Mouse (Mus musculus) urinary bladder, postnatal 10 days (tissue): ENCODE results near the gene Plxna4.

Experiments
- DNase-seq: peaks from one replicate; pipeline ENCODE4 v3.0.0; 2022; ENCODE audit warnings: low spot score

The Plxna4 gene

DNA sequence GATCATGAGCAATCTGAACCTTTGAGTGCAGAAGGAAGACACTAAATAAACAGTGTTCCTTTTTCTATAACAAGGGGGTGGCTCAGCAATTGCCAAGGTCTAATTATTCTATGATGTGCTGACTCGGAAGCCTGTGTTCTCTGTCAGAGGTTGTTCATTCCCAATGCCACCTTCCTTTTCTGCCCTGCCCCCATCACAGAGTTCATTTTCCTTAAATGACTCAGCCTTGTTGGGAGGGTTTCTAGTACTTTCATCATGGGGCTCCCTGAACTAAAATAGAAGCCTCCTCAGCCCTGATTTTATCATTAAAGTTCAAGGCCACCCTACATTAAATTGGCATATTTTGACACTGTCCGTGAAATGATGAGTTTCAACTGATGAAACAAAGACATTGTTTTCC, 242.0 kb downstream of the Plxna4 start:
- DNase-seq: no peak

DNA sequence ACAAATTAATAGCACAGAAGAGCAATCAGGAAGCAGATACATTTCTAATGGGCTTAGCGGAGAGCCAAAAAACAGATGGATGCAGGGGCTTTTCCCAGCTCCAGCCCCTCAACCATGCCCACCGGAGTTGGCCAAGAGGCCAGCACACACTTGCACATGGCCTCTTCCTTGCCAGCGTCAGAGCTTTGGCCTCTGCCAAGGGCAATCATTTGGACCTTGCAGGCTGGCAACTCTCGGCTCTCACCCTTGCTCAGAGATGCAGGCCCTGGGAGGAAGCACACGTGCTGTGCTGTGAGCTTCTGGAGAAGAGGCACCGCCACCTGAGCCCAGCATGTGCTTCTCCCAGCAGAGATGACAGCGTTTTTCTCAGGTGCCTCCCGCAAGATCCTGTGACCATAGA, 245.3 kb downstream of the Plxna4 start:
- DNase-seq: no peak

DNA sequence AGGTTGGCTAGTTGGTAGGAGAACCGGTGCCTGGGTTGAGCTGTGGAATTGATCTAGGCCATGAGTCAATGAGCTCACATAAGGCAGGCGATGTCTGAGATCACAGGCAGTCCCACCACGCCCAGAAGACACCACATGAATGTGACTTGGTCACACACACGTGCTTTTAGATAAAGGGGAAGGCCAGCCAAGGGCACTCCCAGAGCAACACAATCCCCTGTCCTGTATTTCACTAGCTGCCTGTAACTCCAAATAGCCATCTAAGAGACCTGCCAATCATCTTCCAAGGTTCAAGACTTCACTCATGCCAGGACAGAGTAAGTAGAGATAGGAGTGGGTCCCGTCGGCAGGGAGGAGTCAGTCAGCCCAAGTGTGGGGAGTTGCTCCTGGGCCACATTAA, 245.7 kb downstream of the Plxna4 start:
- DNase-seq: no peak

DNA sequence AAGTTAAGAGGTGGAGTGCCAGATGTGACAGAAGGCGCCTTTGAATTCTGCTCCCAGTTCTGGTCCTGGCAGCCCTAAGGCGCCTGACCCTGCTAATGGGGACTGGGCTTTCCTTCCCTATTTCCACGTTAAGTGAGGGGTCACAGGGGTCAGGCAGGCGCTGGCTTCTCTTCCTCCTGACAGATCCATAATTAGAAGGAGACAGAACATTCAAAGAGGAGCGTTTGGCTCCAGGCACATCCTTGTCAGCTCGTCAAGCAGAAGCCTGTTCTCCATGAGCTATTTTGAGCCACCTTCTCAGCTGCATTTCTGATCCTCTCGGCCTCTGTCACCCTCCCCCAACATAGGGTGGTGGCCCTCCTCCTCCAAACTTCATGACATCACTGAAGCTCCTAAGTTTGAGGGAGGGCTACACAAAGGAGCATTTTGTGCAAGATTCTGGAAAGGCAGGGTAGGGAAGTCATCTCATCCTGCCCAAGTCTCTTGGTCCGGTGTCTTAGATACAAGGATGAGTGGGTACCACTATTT, 249.5 kb downstream of the Plxna4 start:
- DNase-seq: no peak

DNA sequence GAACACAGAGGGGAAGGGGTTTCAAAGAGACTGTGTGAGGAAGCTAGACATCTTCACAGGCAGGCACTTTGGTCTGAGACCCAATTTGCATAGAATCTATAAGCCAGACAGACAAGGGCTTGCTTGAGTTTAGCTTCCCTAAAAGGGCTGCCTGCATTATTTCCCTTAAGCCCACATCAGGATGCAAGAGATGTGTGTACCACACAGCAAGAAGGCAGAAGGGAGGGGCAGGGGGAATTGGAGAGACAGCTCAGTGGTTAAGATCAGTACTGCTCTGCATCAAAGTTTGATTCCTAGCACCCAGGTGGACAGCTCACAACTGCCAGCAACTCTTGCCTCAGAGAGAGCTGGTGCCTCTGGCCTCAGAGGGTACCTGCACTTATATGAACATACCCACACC, 256.7 kb downstream of the Plxna4 start:
- no peak for DNase-seq

DNA sequence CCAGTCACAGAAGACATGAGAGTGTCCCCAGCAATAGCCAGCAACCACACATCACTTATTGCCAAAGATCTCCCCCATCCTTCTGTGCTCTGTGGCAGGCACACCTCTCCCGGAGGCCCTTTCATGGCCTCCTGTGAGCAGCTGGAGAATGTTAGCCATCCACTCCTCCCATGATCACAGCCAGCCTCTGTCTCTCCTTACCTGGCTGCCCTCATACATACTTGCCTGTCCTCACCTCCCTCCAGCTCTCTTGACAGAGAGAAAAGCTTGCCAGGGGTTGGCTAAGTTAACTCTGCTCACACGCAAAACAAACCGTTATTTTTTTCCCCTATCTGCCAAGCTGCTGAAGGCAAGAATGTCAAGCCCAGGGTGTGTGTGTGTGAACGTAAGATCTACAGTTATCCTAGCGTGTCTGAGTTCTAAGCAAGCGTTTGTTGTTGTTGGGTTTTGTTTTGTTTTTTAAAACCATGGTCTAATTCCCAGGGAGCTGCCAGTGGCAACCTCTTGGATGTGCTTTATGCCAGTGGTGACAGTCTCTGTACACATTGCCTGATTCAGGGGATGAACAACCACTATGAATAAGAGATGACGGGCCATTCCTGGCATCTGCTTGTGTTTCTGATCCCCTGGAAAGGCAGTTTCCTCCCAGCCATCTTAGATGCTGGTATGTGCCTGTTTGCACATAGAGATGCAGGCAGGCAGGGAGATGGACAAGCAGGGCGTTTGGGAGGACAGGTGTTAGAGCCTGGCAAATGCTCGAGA, 257.8 kb downstream of the Plxna4 start:
- no peak for DNase-seq

DNA sequence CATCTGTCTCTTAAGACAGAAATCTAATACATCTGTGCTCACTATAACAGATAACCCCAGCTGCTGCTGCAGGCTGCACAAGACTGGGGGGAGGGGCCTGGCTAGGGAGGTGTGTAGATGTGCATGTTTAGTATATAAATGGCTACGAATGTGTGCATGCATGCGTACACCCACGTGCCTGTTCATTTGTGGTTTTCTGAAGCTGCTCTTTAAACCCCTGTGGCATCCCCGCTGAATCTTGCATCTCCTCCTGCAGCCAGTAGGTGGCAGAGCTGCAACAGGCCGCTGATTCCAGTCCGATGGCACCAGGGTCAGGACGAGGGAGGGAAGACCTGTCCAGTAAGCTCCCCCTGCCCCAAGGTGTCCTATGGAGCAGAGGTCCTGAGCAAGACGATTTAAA, 260.0 kb downstream of the Plxna4 start:
- DNase-seq: no peak

DNA sequence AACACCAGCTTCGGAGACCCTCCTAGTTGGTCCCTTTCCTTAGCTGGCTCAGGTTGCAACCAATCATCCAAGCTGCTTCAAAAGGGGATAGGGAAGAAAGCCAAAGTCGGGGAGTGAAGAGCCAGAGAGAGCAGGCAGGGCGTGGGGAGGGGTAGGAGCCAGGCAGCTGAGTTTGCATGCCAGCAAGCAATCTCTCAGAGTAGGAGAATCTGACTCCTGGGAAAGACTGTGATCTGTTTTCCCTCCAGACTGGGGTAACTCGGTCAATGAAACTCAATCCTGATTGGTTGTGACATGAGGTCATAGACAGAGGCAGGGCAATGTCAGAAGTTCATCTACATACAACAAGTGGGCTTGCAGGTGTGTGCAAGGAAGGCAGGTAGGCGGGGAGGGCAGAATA, 260.8 kb downstream of the Plxna4 start:
- DNase-seq: no peak

DNA sequence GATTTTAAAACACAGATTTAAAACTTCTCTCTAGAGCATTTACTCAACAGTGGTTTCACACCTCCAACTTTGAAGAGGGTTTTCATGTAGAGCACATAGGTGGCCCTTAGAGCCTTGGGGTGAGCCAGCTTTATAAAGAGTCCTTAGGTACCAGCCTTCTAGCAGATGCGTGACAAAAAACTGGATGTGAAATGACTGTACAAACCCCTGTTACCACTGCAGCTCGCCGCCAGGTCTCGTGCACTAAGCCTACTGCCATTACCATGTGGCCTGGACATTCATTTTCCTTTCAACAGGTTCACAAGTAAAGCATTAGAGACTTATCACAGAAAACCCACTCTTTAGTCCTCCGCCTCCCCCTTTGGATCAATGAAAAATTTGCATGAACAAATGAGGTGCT, 261.6 kb downstream of the Plxna4 start:
- DNase-seq: no peak

DNA sequence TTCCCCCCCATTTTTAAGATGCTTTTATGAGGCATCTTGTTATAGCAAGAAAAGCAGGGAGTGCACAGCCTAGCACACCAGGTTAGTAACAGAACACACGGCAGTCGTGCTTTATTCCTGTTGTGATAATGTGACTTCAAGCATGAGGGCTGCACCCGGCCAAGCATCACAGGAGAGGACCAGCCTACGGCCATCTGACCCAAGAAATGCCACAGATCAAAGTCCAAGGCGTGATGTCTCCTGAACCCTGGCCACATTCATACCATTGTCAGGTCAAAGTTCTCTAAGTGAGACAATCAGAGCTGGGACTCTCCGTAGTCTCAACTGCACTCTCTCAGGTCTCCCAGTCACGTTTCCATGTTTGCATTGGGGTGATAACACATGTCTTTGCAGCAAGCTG, 262.1 kb downstream of the Plxna4 start:
- no peak for DNase-seq

DNA sequence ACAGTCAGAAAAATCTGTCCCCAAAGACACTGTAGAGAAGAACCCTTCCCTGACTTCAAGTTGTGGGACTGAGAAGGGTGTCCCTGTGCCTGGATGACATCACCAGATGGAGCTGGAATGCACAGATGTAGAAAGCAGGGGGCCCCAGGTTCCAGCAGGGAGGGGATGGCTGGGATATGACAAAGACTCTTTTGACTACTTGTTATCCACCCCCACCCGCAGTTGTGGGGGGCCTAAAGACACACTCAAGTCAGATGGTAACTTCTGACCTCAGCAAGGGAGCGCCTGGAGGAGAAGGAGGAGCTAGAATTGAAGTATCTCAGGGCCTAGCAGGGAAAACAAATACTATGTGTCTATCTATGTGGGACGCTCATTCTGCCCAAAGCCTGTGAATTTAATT, 266.8 kb downstream of the Plxna4 start:
- DNase-seq: no peak

DNA sequence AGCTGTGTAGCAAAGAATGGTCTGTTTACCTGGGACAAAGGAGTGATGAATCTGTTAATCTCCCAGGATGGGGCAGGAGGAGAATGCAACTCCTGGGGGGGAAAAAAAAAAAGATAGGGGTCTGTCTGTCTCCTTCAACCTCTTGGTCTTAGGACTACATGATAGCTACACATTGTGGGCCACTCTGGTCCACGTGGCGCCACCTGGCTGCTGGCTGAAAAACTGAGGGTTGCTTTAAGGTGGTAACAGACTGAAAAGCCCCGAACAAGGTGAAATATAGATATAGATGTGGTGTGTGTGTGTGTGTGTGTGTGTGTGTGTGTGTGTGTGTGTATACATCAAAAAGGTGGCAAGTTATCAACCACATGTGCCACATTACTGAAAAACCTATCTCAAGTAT, 267.7 kb downstream of the Plxna4 start:
- no peak for DNase-seq

DNA sequence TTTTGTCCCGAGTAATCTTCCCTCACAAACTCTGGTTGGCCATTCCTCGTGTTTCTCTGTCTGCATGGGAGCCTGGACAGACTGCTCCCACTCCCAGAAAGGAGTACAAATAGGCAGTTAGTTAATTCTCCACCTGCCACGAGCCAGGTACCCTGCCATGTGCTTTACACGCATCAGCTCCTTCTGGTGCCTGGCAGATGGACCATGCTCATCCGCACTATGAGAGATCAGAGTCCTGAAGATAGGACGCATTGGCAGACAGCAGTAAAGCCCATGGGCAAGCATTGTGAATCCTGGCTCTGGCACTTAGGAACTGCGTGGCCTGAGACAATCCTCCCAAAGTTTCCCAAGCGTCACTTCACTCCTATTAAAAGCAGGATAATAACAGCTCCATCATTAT, 270.5 kb downstream of the Plxna4 start:
- DNase-seq: no peak

DNA sequence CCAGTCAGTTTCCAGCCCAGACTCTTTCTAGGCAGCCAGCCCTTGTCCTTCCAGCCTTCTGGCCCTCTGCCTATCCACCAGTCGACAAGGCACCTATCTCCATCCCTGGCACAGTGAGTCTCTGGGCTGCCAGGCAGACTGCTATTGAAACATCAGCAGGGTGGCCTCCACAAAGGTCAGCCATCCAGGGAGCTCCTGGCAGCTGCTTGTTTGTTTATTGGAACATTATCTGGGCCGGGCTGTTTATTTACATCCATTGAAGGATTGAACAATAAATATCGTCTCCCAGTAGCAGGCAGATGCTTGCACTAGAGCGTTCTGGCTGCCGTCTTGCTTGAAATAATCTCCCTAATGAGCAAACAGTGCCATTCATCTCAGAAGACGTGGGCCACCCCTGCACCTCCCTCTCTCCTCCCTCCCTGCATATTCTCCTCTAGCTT, 273.0 kb downstream of the Plxna4 start:
- no peak for DNase-seq

DNA sequence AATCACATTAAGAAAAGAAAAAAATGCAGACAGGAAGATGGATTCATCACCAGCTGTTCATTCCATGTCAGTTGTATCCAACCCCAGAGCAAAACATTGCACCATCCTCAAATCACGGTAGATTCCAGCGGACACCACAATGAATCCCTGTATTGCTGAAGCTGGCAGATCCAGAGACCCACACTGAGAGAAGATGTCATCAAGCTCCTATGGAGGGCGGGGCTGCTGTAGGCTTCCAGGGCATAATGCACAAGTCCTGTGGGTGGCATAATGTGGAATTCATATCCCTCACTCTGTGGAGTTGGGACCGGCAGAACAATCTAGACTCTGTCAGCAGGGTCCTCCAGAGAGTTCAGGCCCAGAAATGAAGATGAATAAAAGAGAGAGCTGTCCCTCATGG, 278.8 kb downstream of the Plxna4 start:
- no peak for DNase-seq

DNA sequence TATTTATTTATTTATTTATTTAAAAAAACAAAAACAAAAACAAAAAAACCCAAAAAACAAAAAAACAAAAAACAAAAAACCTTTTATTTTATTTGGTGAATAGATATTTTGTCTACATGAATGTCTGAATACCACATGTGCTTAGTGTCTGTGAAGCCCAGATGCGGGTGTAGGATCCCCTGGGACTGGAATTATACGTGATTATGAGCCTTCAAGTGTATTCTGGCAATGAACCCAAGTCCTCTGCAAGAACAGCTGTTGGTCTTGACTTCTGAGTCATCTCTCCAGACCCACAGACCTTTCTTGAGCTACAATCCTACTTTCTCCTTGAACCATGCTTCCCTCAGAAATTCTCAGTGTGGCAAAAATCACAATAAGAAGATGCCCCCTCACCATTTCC, 287.4 kb downstream of the Plxna4 start:
- no peak for DNase-seq

DNA sequence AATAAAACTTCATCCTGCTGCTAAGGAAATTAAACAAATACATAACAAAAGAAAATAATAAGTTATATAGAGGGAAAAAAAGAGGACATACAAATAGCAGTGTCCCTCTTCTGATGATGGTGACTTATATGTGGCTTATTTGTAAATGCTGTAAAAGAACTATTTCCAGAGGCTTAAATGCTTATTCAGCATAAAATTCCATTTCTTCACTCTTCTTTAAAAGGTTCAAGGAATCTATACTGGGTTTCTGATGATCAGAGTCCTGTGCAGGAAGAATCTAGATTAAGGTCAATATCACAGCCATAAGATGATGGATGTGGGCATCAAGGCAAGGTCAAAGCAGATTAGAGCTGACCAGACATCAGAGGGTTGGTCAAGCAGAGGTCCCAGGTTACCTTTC, 306.5 kb downstream of the Plxna4 start:
- DNase-seq: no peak

DNA sequence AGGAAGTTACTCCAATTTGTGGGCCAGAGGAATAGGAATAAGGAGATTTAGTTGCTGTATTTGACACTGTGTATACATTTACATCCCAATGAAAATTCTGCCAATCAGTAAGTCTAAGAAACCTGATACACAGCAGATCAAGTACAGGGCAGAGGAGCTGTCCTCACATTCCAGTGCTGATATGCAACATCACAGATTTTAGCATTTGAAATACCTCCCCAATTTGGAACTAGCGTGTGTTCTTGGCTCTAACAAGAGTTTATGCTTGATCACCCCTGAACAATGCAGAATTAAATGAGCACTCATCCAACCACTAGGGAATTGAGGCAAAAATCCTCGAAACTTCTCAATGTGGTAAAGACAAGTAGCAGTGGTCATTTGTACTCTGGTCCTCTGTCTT, 307.3 kb downstream of the Plxna4 start:
- DNase-seq: no peak

DNA sequence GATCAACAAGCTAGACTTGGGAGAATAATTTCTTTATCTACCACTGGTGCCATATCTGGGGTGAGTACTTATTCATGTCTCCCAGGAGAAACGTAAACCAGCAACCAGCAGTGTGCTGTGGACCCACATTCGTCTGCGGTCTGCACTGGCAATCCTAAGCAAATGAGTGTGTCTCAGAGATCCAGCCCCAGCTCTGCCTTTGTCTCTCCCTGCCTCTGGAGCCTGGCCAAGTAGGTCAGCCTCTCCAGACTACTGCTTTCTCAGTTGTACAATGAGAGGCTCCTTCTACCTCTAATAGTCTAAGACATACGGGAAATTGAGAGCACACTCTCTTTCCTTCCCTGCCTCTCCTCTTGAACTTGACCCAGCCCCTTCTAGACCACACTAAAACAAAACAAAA, 316.5 kb downstream of the Plxna4 start:
- no peak for DNase-seq

DNA sequence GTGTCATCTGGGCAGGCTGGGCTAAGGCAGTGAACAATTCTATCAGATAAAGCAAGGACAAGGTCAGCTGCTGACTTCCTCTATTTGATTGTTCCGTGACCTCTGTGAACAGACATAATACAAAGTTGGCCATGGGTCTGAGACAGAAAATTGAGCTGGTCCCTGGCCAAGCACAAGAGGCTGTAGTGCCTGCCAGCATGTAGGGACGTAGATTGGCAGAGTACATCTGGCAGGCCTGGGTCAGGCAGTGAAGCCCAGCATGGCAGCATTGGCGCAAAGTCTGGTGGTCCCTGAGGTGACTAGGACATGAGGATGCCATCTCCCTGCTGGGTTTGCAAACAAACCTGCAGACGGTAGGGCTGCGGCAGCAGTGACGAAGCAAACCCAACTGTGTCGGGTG, 321.9 kb downstream of the Plxna4 start:
- DNase-seq: no peak

DNA sequence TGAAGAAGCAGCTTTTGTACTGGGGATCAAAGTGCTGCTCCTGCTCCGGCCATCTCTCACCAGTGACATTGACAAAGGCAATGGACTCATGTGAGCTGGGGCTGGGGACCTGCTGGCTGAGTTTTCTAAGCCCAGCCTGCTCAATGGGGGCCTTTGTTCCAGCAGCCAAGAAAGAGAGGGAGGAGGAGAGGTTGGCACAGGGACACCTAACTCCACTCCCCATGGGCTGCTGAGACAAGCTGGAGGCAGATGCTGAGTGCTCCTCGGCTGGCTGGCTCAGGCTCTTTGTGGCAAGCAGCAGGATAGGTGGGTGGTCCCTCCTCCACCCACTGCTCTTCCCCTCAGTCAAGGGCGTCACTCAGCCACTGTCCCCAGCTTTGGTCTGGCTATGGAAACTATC, 326.7 kb downstream of the Plxna4 start:
- DNase-seq: no peak

DNA sequence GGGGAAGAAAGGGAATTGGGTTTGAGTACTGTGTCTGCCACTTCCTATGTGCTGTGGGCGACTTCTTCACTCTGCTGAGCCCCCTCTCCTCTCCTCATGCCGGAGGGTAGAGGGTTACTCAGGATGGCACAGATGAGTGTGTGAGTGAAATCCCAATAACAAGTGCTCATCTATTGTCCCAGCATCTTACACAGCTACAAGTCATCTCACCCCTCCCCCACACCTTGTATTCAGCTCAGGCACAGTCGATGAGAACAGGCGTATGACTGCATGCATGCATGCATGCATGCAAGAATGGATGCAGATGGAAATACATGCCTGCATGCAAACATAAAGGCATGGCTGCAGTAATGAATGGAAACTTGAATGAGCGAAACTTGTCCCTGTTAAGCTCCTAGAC, 327.7 kb downstream of the Plxna4 start:
- DNase-seq: no peak

DNA sequence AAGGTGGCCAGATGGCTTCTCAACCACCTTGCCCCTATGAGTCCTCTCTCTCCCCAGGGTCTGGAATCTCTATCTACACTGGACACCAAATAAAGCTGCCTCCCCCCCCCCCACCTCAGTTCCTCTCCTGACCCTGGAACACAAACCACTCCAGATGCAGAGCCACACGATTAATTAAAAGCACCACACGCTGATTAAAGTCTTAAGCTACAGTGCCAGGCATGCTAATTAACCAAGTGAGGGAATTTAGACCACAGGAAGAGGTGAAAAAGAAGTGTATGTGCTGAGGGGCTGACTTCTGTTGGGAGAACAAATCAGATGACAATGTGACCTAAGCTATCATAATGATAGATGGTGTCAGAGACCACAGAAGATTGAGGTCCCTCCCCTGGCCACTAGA, 332.8 kb downstream of the Plxna4 start:
- no peak for DNase-seq

DNA sequence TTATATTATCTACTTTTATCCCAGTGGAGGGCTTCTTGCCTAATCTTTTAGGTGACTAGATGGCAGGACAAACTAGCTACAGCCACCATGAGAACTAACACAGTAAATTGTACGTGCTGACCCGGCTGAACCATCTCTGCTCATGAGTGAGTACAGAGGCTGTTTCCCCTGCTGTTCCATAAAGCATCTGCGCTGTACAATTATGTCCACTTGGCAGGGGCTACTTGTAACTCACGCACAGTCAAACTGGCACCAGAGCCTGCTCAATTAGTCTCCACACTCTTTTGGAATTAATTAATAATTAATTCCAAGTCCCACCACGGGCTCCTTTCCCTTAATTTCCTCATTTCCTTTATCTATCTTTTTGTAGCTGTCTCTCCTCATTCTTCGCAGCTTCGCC, 335.8 kb downstream of the Plxna4 start:
- no peak for DNase-seq
